Mouse (Mus musculus) MEL-GATA-1-ER (cell line): ENCODE measurements around the gene Pikfyve.

ENCODE experiments used
- DNase-seq: peaks from one replicate; pipeline ENCODE4 v3.0.0-alpha.2; 2012; ENCODE audit warnings: low read depth; ENCODE audit errors: extremely low read depth

Gene Pikfyve

GRCm38 (mm10) chr1:65312896-65313295, 126.4 kb downstream of the Pikfyve start:
- DNase-seq: no peak

GRCm38 (mm10) chr1:65314054-65315021, 127.9 kb downstream of the Pikfyve start:
- no peak for DNase-seq

- DNase-seq: no peak
Measured at GRCm38 (mm10) chr1:65315022-65315407, 128.5 kb downstream of the Pikfyve start.
